Mouse (Mus musculus) bone marrow macrophage, adult 2 months (primary cell): ENCODE measurements at regions not wholly inside any gene's neighbourhood (a gene's known extent, or its start where the extent isn't known, plus 50 kb on each side); places are given as distances from the start of the nearest gene placed in this dataset.

Source experiments
- CTCF ChIP-seq: IDR thresholded peaks from 2 replicates; pipeline ENCODE4 v1.5.1; 2012; ENCODE audit warnings: low read depth, mild to moderate bottlenecking, low read length, moderate library complexity
- POLR2A ChIP-seq: IDR thresholded peaks from 2 replicates; pipeline ENCODE4 v1.6.1; 2012; ENCODE audit warnings: mild to moderate bottlenecking, low read depth, low read length, borderline replicate concordance

DNA sequence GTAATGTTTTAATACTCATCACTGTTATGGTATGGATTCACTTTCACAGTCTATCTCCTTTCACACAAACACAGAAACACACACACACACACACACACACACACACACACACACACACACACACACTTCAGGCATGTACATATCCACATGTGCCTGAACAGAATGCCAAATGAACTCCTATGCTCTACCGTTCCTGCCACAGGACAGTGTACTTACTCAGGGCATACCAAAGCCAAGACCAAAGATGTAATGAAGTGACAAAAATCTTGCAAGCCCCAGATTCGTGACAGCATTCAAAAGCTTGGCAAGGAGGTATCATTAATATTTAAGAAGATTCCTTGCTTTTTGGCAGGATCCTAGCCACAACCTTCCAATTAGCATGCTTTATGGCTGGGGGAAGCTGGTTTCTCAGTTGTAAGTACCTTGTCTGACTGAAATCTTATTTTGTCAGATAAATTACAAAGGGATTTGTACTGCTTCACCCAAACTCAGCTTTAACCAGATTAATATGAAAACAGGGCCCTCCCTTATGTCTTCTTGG, 531.0 kb downstream of the Ppargc1a start:
- TF ChIP-seq CTCF (no peak), POLR2A (no peak)
